Mouse (Mus musculus) CH12.LX (cell line): Measurements from ENCODE around the gene Arsb.

Experiments
- POLR2A ChIP-seq: IDR thresholded peaks from 2 replicates; pipeline ENCODE4 v1.6.1; 2011; ENCODE audit warnings: low read depth, mild to moderate bottlenecking, improper control_type of control experiment, low read length
- RCOR1 ChIP-seq: conservative IDR thresholded peaks from 2 replicates; pipeline ENCODE4 v1.6.1; 2012; ENCODE audit warnings: low read depth, mild to moderate bottlenecking, inconsistent platforms, low read length, improper control_type of control experiment
- ZC3H11A ChIP-seq: IDR thresholded peaks from 2 replicates; pipeline ENCODE4 v1.6.1; 2012; ENCODE audit warnings: low read depth, mild to moderate bottlenecking, inconsistent platforms, low read length, improper control_type of control experiment

DNA sequence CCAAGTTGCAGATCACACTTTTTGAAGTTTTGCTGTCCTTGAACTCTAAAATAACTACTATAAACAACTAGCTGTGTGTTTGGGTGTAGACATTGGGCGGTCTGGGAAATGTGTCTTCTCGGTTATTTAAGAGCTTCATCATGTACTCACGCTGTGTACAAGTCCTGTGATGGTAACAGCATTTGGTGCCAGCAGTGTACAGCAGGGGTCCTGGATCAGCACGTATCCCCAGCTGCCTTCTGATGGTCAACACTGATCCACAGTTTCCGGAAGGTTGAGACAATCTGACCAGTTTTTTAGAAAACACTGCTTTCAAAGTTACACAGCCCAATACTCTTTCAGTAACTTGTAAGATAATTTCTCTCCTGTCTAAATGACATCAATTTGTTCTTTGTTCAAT, 108.0 kb downstream of the Arsb start:
- TF ChIP-seq ZC3H11A (no peak), POLR2A (no peak), RCOR1 (no peak)
